Mouse (Mus musculus): ENCODE results near the gene Zfp354a. TPM values are rescaled to one million over a fixed set of nuclear protein-coding genes. Genes with fewer than 3 reads are reported as not detected.
"Not testable (repeated sequence)": the region's sequence is repeated elsewhere in the genome, so short reads cannot be mapped to it uniquely, and the experiment has no call there.

Gene Zfp354a
- polyA plus RNA-seq, 1 experiment from 2014 or later, result 10.3 TPM

DNA sequence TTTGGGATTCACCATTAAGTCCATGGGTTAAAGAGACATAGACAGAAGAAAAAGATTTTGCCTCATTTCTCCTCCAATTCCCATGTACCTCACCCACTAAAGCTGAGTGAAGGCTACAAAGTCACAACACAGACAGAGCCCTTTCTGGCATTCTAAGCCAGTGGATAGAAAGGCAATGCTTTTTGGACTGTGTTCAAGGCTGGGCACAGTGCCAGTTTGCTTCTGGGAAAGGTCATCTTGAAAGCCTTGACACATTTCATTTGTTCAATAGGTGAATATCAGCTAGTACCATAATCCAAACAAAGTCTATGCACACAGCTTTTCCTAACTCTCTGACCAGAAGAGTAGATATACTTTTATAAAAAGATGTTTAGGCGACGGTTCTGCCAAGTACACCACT, 23.1 kb upstream of the Zfp354a start:
- Histone ChIP-seq H3K9ac (ENCODE audit: low read length) (no peak overlapping the region), H3K9me3 (ENCODE audit: control insufficient read depth, low read length) (no peaks in the 10 kb centered on the region), H3K4me1 (ENCODE audit: control insufficient read depth, insufficient read depth, low read length) (no peaks in the 10 kb centered on the region), H3K27me3 (ENCODE audit: control insufficient read depth, insufficient read depth, low read length) (no peaks in the 10 kb centered on the region), H3K27ac (ENCODE audit: low read depth, low read length) (no peak overlapping the region), H3K4me2 (no peak overlapping the region), H3K4me3 (ENCODE audit: low read depth, low read length) (no peak overlapping the region), H3K36me3 (ENCODE audit: control insufficient read depth, insufficient read depth, low read length) (no peaks in the 10 kb centered on the region)
- no peak for DNase-seq (ENCODE audit: low spot score, missing footprints)
- WGBS, result 91% methylated on average over 2 of the region's 2 CpGs
- ATAC-seq (ENCODE audit: low FRiP score), result no peak

DNA sequence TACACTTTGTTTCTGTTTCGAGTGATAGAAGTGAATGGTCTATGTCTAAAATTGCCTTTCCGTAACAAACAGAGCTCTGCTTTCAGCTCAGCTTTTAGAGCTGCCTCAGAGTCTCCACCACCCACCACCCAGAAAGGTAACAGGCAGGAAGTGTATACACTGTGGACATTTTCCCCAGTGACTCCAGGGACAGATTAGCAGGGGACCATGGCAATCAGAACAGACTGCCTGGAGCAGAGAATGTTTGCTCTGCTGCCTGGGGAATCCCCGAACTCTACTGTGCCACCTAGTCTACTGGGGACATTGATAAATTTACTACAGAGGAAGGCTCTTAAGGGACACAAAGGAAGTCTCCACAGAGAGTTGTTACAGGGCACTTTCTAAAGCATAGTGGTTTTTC, 14.3 kb upstream of the Zfp354a start:
- not testable (repeated sequence) for H3K4me3 ChIP-seq (ENCODE audit: low read depth, low read length); H3K9ac ChIP-seq (ENCODE audit: low read length); ATAC-seq (ENCODE audit: low FRiP score); H3K4me2 ChIP-seq; H3K36me3 ChIP-seq (ENCODE audit: control insufficient read depth, insufficient read depth, low read length); H3K4me1 ChIP-seq (ENCODE audit: control insufficient read depth, insufficient read depth, low read length); H3K9me3 ChIP-seq (ENCODE audit: control insufficient read depth, low read length); H3K27me3 ChIP-seq (ENCODE audit: control insufficient read depth, insufficient read depth, low read length); H3K27ac ChIP-seq (ENCODE audit: low read depth, low read length); DNase-seq (ENCODE audit: low spot score, missing footprints)
- 86% methylated on average over 3 of the region's 3 CpGs for WGBS

DNA sequence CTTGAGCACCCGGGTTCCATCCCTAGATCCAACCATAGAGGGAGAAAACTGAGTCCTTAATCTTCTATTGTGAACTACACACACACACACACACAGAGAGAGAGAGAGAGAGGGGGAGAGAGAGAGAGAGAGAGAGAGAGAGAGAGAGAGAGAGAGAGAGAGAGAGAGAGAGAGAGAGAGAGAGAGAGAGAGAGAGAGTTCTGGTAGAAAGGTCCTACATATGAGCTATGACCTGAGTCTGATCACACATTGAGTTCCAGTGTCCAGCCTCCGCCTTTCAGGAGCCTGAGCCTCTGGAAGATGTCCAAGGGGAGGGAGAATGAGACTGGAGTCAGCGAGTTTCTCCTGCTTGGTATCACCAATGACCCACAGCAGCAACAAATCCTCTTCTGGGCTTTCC, 11.2 kb upstream of the Zfp354a start, which contains the start of gene Olfr1375:
TSS of gene Olfr1375 (plus strand) at position 301 of the 400 bp plus-strand sequence.
- not testable (repeated sequence) for H3K9ac ChIP-seq (ENCODE audit: low read length); ATAC-seq (ENCODE audit: low FRiP score); H3K27ac ChIP-seq (ENCODE audit: low read depth, low read length); H3K4me1 ChIP-seq (ENCODE audit: control insufficient read depth, insufficient read depth, low read length); H3K27me3 ChIP-seq (ENCODE audit: control insufficient read depth, insufficient read depth, low read length); H3K4me3 ChIP-seq (ENCODE audit: low read depth, low read length); H3K4me2 ChIP-seq; DNase-seq (ENCODE audit: low spot score, missing footprints); H3K36me3 ChIP-seq (ENCODE audit: control insufficient read depth, insufficient read depth, low read length); H3K9me3 ChIP-seq (ENCODE audit: control insufficient read depth, low read length)
- WGBS, result 79% methylated on average over 3 of the region's 3 CpGs

- WGBS, result 69% methylated on average over 2 of the region's 2 CpGs
- no peaks in the 10 kb centered on the region for H3K27me3 ChIP-seq (ENCODE audit: control insufficient read depth, insufficient read depth, low read length)
- H3K4me2 ChIP-seq, result no peak overlapping the region
- H3K4me1 ChIP-seq (ENCODE audit: control insufficient read depth, insufficient read depth, low read length), result no peaks in the 10 kb centered on the region
- no peak overlapping the region for H3K27ac ChIP-seq (ENCODE audit: low read depth, low read length)
- no peaks in the 10 kb centered on the region for H3K36me3 ChIP-seq (ENCODE audit: control insufficient read depth, insufficient read depth, low read length)
- no peak for DNase-seq (ENCODE audit: low spot score, missing footprints)
- no peak overlapping the region for H3K4me3 ChIP-seq (ENCODE audit: low read depth, low read length)
- H3K9me3 ChIP-seq (ENCODE audit: control insufficient read depth, low read length), result no peaks in the 10 kb centered on the region
- H3K9ac ChIP-seq (ENCODE audit: low read length), result no peak overlapping the region
- ATAC-seq (ENCODE audit: low FRiP score), result no peak
Measured at GRCm38 (mm10) chr11:51051678-51052077, 7.4 kb upstream of the Zfp354a start.

GRCm38 (mm10) chr11:51053230-51053629, 5.8 kb upstream of the Zfp354a start:
- Histone ChIP-seq H3K4me2 (no peak overlapping the region), H3K4me3 (ENCODE audit: low read depth, low read length) (no peak overlapping the region), H3K9ac (ENCODE audit: low read length) (no peak overlapping the region), H3K27ac (ENCODE audit: low read depth, low read length) (no peak overlapping the region), H3K27me3 (ENCODE audit: control insufficient read depth, insufficient read depth, low read length) (no peaks in the 10 kb centered on the region), H3K36me3 (ENCODE audit: control insufficient read depth, insufficient read depth, low read length) (no peaks in the 10 kb centered on the region), H3K9me3 (ENCODE audit: control insufficient read depth, low read length) (no peaks in the 10 kb centered on the region), H3K4me1 (ENCODE audit: control insufficient read depth, insufficient read depth, low read length) (no peaks in the 10 kb centered on the region)
- DNase-seq (ENCODE audit: low spot score, missing footprints) (no peak), ATAC-seq (ENCODE audit: low FRiP score) (no peak)
- WGBS, result 51% methylated on average over 3 of the region's 3 CpGs

DNA sequence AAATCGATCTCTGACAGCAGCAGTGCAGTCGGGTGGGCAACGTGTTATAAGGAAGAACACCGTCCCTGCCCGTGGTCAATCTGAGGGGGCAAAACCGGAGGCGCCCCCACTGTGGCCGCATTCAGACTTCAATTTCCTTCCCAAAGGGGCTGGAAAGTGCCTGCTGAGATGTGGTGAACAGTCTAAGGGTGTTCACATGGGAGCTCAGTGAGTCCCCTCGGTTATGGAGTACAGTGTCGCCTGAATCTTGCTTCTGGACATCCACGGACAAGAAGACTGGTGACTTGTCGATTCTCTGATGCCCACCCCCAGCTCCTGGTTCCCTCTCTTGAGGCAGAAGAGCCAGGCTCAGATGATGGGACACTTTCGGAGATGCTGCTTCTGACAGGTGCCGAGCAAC, 583 bp downstream of the Zfp354a start:
- Histone ChIP-seq H3K36me3 (ENCODE audit: control insufficient read depth, insufficient read depth, low read length) (no peaks in the 10 kb centered on the region), H3K4me2 (peak overlapping the region; percentile 88), H3K9ac (ENCODE audit: low read length) (peak overlapping the region; percentile 90), H3K27ac (ENCODE audit: low read depth, low read length) (no peak overlapping the region), H3K9me3 (ENCODE audit: control insufficient read depth, low read length) (no peaks in the 10 kb centered on the region), H3K27me3 (ENCODE audit: control insufficient read depth, insufficient read depth, low read length) (no peaks in the 10 kb centered on the region), H3K4me1 (ENCODE audit: control insufficient read depth, insufficient read depth, low read length) (peaks cover 6% of the 10 kb centered on the region), H3K4me3 (ENCODE audit: low read depth, low read length) (peak overlapping the region; percentile 69)
- WGBS, result 15% methylated on average over 14 of the region's 14 CpGs
- ATAC-seq (ENCODE audit: low FRiP score), result no peak; the same call in 1 of the 2 replicates
- no peak for DNase-seq (ENCODE audit: low spot score, missing footprints)

DNA sequence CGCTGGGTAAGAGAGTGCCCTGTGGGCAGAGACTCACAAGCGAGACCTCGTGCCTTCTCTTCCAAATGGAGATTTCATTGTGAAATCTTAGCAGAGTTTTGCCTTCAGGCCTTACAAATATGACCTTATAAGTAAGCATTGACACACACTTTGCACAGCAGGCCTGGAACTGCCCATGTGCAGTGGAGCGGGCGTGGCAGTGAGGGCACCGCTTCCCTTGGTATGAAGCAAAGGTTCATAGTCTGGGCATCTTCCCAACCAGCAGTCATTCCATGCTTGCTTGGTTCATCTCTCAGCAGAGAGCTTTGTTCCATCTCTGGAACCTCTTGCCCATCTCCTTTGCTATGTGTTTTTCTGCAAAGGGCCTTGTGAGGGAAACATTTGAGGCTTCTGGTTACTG, 1.9 kb downstream of the Zfp354a start:
- H3K4me1 ChIP-seq (ENCODE audit: control insufficient read depth, insufficient read depth, low read length), result peaks cover 6% of the 10 kb centered on the region
- no peaks in the 10 kb centered on the region for H3K9me3 ChIP-seq (ENCODE audit: control insufficient read depth, low read length)
- no peaks in the 10 kb centered on the region for H3K27me3 ChIP-seq (ENCODE audit: control insufficient read depth, insufficient read depth, low read length)
- H3K9ac ChIP-seq (ENCODE audit: low read length), result no peak overlapping the region
- no peak overlapping the region for H3K4me3 ChIP-seq (ENCODE audit: low read depth, low read length)
- 96% methylated on average over 6 of the region's 6 CpGs for WGBS
- H3K27ac ChIP-seq (ENCODE audit: low read depth, low read length), result no peak overlapping the region
- H3K36me3 ChIP-seq (ENCODE audit: control insufficient read depth, insufficient read depth, low read length), result 0 out of 2 replicates have a peak, but pooled peaks cover 3% of the 10 kb centered on the region
- DNase-seq (ENCODE audit: low spot score, missing footprints) (no peak), ATAC-seq (ENCODE audit: low FRiP score) (no peak)
- H3K4me2 ChIP-seq, result no peak overlapping the region

DNA sequence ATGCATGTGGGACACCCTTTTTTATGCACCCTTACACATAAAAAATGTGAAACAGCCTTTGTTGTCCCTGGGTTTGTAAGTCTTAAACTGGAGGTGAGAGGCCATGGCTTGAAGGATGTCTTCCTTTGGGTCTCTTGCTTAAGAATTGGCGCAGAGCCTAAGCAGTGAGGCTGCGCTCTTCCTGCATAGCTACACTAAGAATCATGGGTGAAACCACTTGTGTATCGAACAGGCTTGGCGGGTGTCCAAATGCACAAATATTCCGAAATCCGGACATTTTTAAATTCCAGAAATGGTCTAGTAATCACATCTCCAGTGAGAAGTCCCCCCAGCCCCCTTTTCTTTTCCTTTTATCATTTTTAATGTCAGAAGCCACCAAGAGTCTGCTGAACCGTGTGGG, 4.2 kb downstream of the Zfp354a start:
- Histone ChIP-seq H3K27me3 (ENCODE audit: control insufficient read depth, insufficient read depth, low read length) (no peaks in the 10 kb centered on the region), H3K4me3 (ENCODE audit: low read depth, low read length) (no peak overlapping the region), H3K9ac (ENCODE audit: low read length) (no peak overlapping the region), H3K4me1 (ENCODE audit: control insufficient read depth, insufficient read depth, low read length) (peaks cover 6% of the 10 kb centered on the region), H3K9me3 (ENCODE audit: control insufficient read depth, low read length) (no peaks in the 10 kb centered on the region), H3K27ac (ENCODE audit: low read depth, low read length) (no peak overlapping the region), H3K4me2 (no peak overlapping the region), H3K36me3 (ENCODE audit: control insufficient read depth, insufficient read depth, low read length) (0 out of 2 replicates have a peak, but pooled peaks cover 5% of the 10 kb centered on the region)
- WGBS, result 93% methylated on average over 7 of the region's 7 CpGs
- no peak for DNase-seq (ENCODE audit: low spot score, missing footprints)
- ATAC-seq (ENCODE audit: low FRiP score), result no peak

DNA sequence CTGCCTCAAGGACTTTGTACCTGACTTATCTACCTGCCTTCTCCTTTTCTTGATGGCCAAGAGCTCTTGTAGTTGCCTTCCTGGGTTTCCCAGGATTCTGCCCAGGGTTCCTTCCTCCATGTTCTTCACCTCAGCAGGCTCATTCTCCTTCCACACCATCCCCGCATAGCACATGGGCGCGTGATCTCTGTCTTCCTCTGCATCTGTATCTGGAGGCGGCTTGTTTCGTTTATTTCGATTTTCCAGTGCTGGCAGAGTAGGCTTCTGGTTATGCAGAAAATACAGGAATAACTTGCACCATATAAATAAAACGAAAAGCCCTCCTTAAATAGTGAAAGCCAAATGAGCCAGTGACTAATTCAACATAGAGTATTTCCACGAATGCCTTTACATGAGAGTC, 4.8 kb downstream of the Zfp354a start:
- H3K36me3 ChIP-seq (ENCODE audit: control insufficient read depth, insufficient read depth, low read length), result peaks cover 6% of the 10 kb centered on the region; the same call in 1 of the 2 replicates
- no peaks in the 10 kb centered on the region; the same call in 1 of the 2 replicates for H3K9me3 ChIP-seq (ENCODE audit: control insufficient read depth, low read length)
- no peak for DNase-seq (ENCODE audit: low spot score, missing footprints)
- H3K4me1 ChIP-seq (ENCODE audit: control insufficient read depth, insufficient read depth, low read length), result peaks cover 6% of the 10 kb centered on the region
- no peak overlapping the region for H3K4me3 ChIP-seq (ENCODE audit: low read depth, low read length)
- H3K27ac ChIP-seq (ENCODE audit: low read depth, low read length), result no peak overlapping the region
- ATAC-seq (ENCODE audit: low FRiP score), result no peak
- no peaks in the 10 kb centered on the region for H3K27me3 ChIP-seq (ENCODE audit: control insufficient read depth, insufficient read depth, low read length)
- H3K4me2 ChIP-seq, result no peak overlapping the region
- 94% methylated on average over 8 of the region's 8 CpGs for WGBS
- H3K9ac ChIP-seq (ENCODE audit: low read length), result no peak overlapping the region

GRCm38 (mm10) chr11:51084527-51084926, 25.5 kb downstream of the Zfp354a start:
- no peak overlapping the region for H3K4me2 ChIP-seq
- DNase-seq (ENCODE audit: low spot score, missing footprints) (no peak), ATAC-seq (ENCODE audit: low FRiP score) (no peak)
- H3K9ac ChIP-seq (ENCODE audit: low read length), result no peak overlapping the region
- WGBS, result 48% methylated on average over 7 of the region's 7 CpGs
- H3K4me1 ChIP-seq (ENCODE audit: control insufficient read depth, insufficient read depth, low read length), result no peaks in the 10 kb centered on the region
- H3K9me3 ChIP-seq (ENCODE audit: control insufficient read depth, low read length), result no peaks in the 10 kb centered on the region
- H3K36me3 ChIP-seq (ENCODE audit: control insufficient read depth, insufficient read depth, low read length), result no peaks in the 10 kb centered on the region
- H3K27me3 ChIP-seq (ENCODE audit: control insufficient read depth, insufficient read depth, low read length), result no peaks in the 10 kb centered on the region
- no peak overlapping the region for H3K27ac ChIP-seq (ENCODE audit: low read depth, low read length)
- no peak overlapping the region for H3K4me3 ChIP-seq (ENCODE audit: low read depth, low read length)
